Mouse (Mus musculus) limb, embryonic 14.5 days (tissue): Measurements from ENCODE around the gene Irgq. TPM values are rescaled to one million over a fixed set of nuclear protein-coding genes. Genes with fewer than 3 reads are reported as not detected.

Experiments
- ATAC-seq: fragments of 200-750 bp; cut with Nextera tagmentation; 2 replicates; pipeline ENCODE4 v1.8.0; 2017; ENCODE audit warnings: low read depth, moderate number of reproducible peaks, moderate TSS enrichment; ENCODE audit not compliant: low FRiP score
- DNase-seq: peaks from one replicate; pipeline ENCODE4 v3.0.0-alpha.2; 2015; ENCODE audit warnings: low spot score
- H3K27ac ChIP-seq: fragments of 300-500 bp; sonication (generic); replicated peaks from 2 replicates; pipeline ENCODE4 v1.5.1; 2014; ENCODE audit warnings: low read depth, mild to moderate bottlenecking, low read length, moderate library complexity, mixed read lengths
- H3K27me3 ChIP-seq: fragments of 300-500 bp; sonication (generic); 2 replicates; pipeline ENCODE4 v1.6.1; 2014; ENCODE audit warnings: low read length, mixed read lengths; ENCODE audit not compliant: control insufficient read depth, insufficient read depth
- H3K36me3 ChIP-seq: fragments of 300-500 bp; sonication (generic); 2 replicates; pipeline ENCODE4 v1.6.1; 2014; ENCODE audit warnings: mild to moderate bottlenecking, low read length, moderate library complexity, mixed read lengths; ENCODE audit not compliant: control insufficient read depth, insufficient read depth
- H3K4me1 ChIP-seq: fragments of 300-500 bp; sonication (generic); 2 replicates; pipeline ENCODE4 v1.6.1; 2014; ENCODE audit warnings: antibody characterized with exemption, low read length, mixed read lengths; ENCODE audit not compliant: control insufficient read depth, insufficient read depth
- H3K4me2 ChIP-seq: fragments of 300-500 bp; sonication (generic); replicated peaks from 2 replicates; pipeline ENCODE4 v1.6.1; 2014; ENCODE audit warnings: low read depth, mild to moderate bottlenecking, low read length, moderate library complexity; ENCODE audit not compliant: severe bottlenecking
- H3K4me3 ChIP-seq: fragments of 300-500 bp; sonication (generic); replicated peaks from 2 replicates; pipeline ENCODE4 v1.5.1; 2014; ENCODE audit warnings: low read length
- H3K9ac ChIP-seq: fragments of 300-500 bp; sonication (generic); 2 replicates; pipeline ENCODE4 v1.6.1; 2014; ENCODE audit warnings: mild to moderate bottlenecking, low read depth, low read length, moderate library complexity; ENCODE audit not compliant: severe bottlenecking
- H3K9me3 ChIP-seq: fragments of 300-500 bp; sonication (generic); 2 replicates; pipeline ENCODE4 v1.6.1; 2016; ENCODE audit warnings: low read length; ENCODE audit not compliant: control insufficient read depth
- POLR2A ChIP-seq: fragments of 200-500 bp; IDR thresholded peaks from 2 replicates; pipeline ENCODE4 v1.8.0; 2012; ENCODE audit warnings: inconsistent platforms, mild to moderate bottlenecking, moderate library complexity, borderline replicate concordance; ENCODE audit not compliant: insufficient read depth, insufficient read length; ENCODE audit errors: extremely low read depth
- WGBS: fragments of 180-500 bp; shearing (Covaris S2); extraction: QIAGEN DNeasy Blood & Tissue Kit; methylation state at CpG from one replicate; pipeline ENCODE4 v1.1.7; 2014; 5-methylcytosine and 5-hydroxymethylcytosine counted together
- polyA plus RNA-seq, 2 experiments: library from polyadenylated mRNA; depleted of rRNA in 1 of 2; stranded (reverse) in 1 of 2; unstranded in 1 of 2; fragments of >200 nt; fragmentation: Nextera tagmentation in 1 of 2; extraction: Ambion mirVana in 1 of 2; gene quantifications; 2 replicates each; pipeline versions ENCODE4 v1.2.1 to v1.2.3; 2012 to 2014

Irgq gene
- polyA plus RNA-seq, 2 experiments: 10.7 to 16.3 TPM

- Histone ChIP-seq H3K4me2 (no peak overlapping the region), H3K9ac (no peak overlapping the region), H3K4me3 (no peak overlapping the region), H3K4me1 (peaks cover 26% of the 10 kb centered on the region), H3K9me3 (no peaks in the 10 kb centered on the region), H3K27me3 (no peaks in the 10 kb centered on the region), H3K27ac (no peak overlapping the region), H3K36me3 (peaks cover 40% of the 10 kb centered on the region)
- WGBS: 70% methylated on average over 28 of the region's 28 CpGs
- ATAC-seq (no peak), DNase-seq (no peak)
- no peak for TF ChIP-seq POLR2A
Measured at GRCm38 (mm10) chr7:24533031-24533571, 2.6 kb downstream of the Irgq start.

- DNase-seq (no peak), ATAC-seq (no peak)
- no peak overlapping the region for H3K4me3 ChIP-seq
- H3K27ac ChIP-seq: no peak overlapping the region
- H3K27me3 ChIP-seq: no peaks in the 10 kb centered on the region
- H3K36me3 ChIP-seq: peaks cover 40% of the 10 kb centered on the region
- H3K9ac ChIP-seq: no peak overlapping the region
- no peaks in the 10 kb centered on the region for H3K9me3 ChIP-seq
- H3K4me1 ChIP-seq: peaks cover 26% of the 10 kb centered on the region
- no peak for TF ChIP-seq POLR2A
- WGBS: 27% methylated on average over 21 of the region's 42 CpGs
- H3K4me2 ChIP-seq: 0 out of 2 replicates have a peak overlapping the region, but pooled peaks have one; percentile 3
Measured at GRCm38 (mm10) chr7:24533806-24534205, 3.3 kb downstream of the Irgq start.

- no peak overlapping the region for H3K4me3 ChIP-seq
- H3K4me1 ChIP-seq: peaks cover 25% of the 10 kb centered on the region
- no peak for TF ChIP-seq POLR2A
- H3K9ac ChIP-seq: no peak overlapping the region
- H3K27ac ChIP-seq: no peak overlapping the region
- no peaks in the 10 kb centered on the region for H3K9me3 ChIP-seq
- WGBS: 28% methylated on average over 16 of the region's 19 CpGs
- H3K36me3 ChIP-seq: peaks cover 40% of the 10 kb centered on the region
- no peaks in the 10 kb centered on the region for H3K27me3 ChIP-seq
- DNase-seq: no peak
- ATAC-seq: no peak
- H3K4me2 ChIP-seq: 0 out of 2 replicates have a peak overlapping the region, but pooled peaks have one; percentile 3
Measured at GRCm38 (mm10) chr7:24534301-24534700, 3.8 kb downstream of the Irgq start.

GRCm38 (mm10) chr7:24537081-24537480, 6.6 kb downstream of the Irgq start:
- DNase-seq (no peak), ATAC-seq (no peak)
- Histone ChIP-seq H3K27ac (no peak overlapping the region), H3K4me3 (no peak overlapping the region), H3K36me3 (peaks cover 40% of the 10 kb centered on the region), H3K4me1 (peaks cover 15% of the 10 kb centered on the region), H3K9ac (no peak overlapping the region), H3K4me2 (no peak overlapping the region), H3K27me3 (no peaks in the 10 kb centered on the region), H3K9me3 (no peaks in the 10 kb centered on the region)
- TF ChIP-seq POLR2A: no peak
- WGBS: 73% methylated on average over 4 of the region's 4 CpGs

GRCm38 (mm10) chr7:24537591-24537990, 7.1 kb downstream of the Irgq start:
- ATAC-seq (no peak), DNase-seq (no peak)
- Histone ChIP-seq H3K4me1 (peaks cover 11% of the 10 kb centered on the region), H3K9me3 (no peaks in the 10 kb centered on the region), H3K36me3 (peaks cover 36% of the 10 kb centered on the region), H3K9ac (no peak overlapping the region), H3K4me2 (no peak overlapping the region), H3K27ac (no peak overlapping the region), H3K4me3 (no peak overlapping the region), H3K27me3 (no peaks in the 10 kb centered on the region)
- no peak for TF ChIP-seq POLR2A
- WGBS: 79% methylated on average over 5 of the region's 5 CpGs

GRCm38 (mm10) chr7:24538154-24538553, 7.7 kb downstream of the Irgq start:
- H3K36me3 ChIP-seq: peaks cover 32% of the 10 kb centered on the region
- whole genome bisulfite sequencing: 51% methylated on average over 5 of the region's 5 CpGs

More at GRCm38 (mm10) chr7:24538154-24538553, 7.7 kb downstream of the Irgq start:
- Histone ChIP-seq H3K27me3 (no peaks in the 10 kb centered on the region), H3K9ac (no peak overlapping the region), H3K9me3 (no peaks in the 10 kb centered on the region), H3K27ac (no peak overlapping the region), H3K4me2 (no peak overlapping the region), H3K4me1 (peaks cover 10% of the 10 kb centered on the region), H3K4me3 (no peak overlapping the region)
- DNase-seq: no peak
- no peak for TF ChIP-seq POLR2A
- no peak for ATAC-seq
